Mouse (Mus musculus): ENCODE measurements around the gene Ablim2. TPM values are rescaled to one million over a fixed set of nuclear protein-coding genes. Genes with fewer than 3 reads are reported as not detected.
A peak's percentile ranks its signal among the peaks of the same experiment; 100 is the strongest.

The Ablim2 gene
- polyA plus RNA-seq, 1 experiment from 2014 or later: 0.77 TPM

DNA sequence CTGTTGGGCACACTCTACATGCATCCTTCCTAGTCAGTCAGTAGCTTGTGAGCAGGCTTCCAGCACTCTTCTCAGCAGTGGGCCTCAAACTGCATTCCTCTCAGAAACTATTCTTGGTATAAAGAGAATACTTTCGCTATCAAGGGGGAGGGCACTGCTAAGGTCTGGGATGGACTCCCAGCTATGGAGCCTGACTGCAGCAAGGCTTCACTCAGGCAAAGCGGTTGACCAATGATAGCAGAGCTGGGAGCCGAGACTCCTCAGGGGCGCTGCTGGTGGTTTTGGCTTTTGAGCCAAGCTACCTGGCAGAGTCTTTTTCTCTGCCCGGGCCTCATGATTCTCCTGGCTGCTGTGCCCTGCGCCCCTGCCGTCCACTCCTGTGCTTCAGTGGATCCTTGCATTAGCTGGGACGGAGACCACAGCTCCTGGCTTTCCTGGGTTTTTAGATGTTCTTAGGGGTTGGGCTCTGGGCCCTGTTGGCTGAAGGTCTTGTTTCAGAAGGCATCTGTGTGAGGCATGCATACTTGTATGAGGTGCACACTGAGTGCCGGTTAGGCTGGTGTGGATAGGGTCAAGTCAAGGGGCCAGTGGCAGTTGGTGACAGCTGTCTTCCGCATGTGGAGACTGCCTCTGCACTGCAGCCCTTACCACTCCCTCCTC lies 164.0 kb downstream of the Ablim2 start:
- peak overlapping the region; percentile 27 for H3K4me3 ChIP-seq (ENCODE audit: low read length)
- 15% methylated on average over 10 of the region's 10 CpGs for WGBS

DNA sequence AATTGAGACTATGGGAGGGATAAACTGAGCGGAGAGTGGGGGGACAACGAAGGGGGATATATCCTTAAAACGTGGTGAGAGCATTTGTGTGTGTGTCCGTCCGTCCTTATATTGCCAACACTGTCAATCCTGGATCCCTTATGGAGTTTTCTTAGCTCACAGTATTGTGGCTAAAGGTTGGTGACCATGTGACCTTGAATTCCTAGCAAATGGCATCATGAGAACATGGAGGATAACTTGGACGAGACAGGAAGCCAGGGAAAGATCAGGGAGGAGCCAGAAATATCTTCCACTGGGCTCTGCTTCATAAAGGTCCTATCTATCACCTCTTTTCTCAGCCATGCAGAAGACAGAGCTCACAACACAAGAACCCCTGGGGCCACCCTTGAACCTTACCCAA lies 165.8 kb downstream of the Ablim2 start:
- no peak overlapping the region for H3K4me3 ChIP-seq (ENCODE audit: low read length)
- no peaks in the 10 kb centered on the region for H3K9me3 ChIP-seq (ENCODE audit: control insufficient read depth, low read length)
- H3K36me3 ChIP-seq (ENCODE audit: control insufficient read depth, insufficient read depth, low read length): no peaks in the 10 kb centered on the region
- no peaks in the 10 kb centered on the region for H3K27me3 ChIP-seq (ENCODE audit: control insufficient read depth, insufficient read depth, low read depth, low read length)
- 76% methylated on average over 6 of the region's 6 CpGs for WGBS
- H3K9ac ChIP-seq (ENCODE audit: low read length): no peak overlapping the region
- H3K4me2 ChIP-seq (ENCODE audit: low read depth, low read length): no peak overlapping the region
- H3K27ac ChIP-seq (ENCODE audit: low read length): no peak overlapping the region
- H3K4me1 ChIP-seq (replicated peaks; ENCODE audit: control insufficient read depth, insufficient read depth, low read length): peaks cover 65% of the 10 kb centered on the region
- ATAC-seq (ENCODE audit: low read depth): no peak

More for the DNA sequence above, 164.0 kb downstream of the Ablim2 start:
- peaks cover 76% of the 10 kb centered on the region for H3K4me1 ChIP-seq (replicated peaks; ENCODE audit: control insufficient read depth, insufficient read depth, low read length)
- ATAC-seq (ENCODE audit: low read depth): peak; percentile 93
- no peaks in the 10 kb centered on the region for H3K36me3 ChIP-seq (ENCODE audit: control insufficient read depth, insufficient read depth, low read length)
- H3K9me3 ChIP-seq (ENCODE audit: control insufficient read depth, low read length): no peaks in the 10 kb centered on the region
- peak overlapping the region; percentile 96 for H3K27ac ChIP-seq (ENCODE audit: low read length)
- no peaks in the 10 kb centered on the region for H3K27me3 ChIP-seq (ENCODE audit: control insufficient read depth, insufficient read depth, low read depth, low read length)
- peak overlapping the region; percentile 57 for H3K4me2 ChIP-seq (ENCODE audit: low read depth, low read length)
- peak overlapping the region; percentile 53 for H3K9ac ChIP-seq (ENCODE audit: low read length)

DNA sequence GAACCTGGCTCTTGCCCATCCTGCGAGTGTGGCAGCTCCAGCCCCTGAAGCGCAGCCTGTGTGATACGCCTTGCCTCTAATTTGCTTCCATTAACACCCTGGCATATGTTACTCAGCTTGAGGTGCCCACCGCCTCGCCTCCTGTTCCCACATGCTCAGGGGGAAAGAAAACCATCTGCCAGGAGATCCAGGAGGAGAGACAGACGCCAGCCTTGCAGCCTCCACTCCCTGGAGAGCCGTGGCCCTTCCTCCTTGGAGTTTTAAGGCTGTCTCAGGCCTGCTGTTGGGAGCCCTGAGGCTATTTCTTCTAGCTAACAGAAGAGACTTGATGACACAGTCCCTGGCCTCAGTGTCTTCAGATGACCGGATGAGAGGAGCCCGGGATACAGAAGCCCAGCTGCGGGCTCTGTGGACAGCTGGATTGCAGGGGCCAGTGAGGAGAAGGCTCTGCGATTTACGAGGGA lies 167.5 kb downstream of the Ablim2 start:
- Histone ChIP-seq H3K9ac (ENCODE audit: low read length) (no peak overlapping the region), H3K9me3 (ENCODE audit: control insufficient read depth, low read length) (no peaks in the 10 kb centered on the region)
- 63% methylated on average over 12 of the region's 12 CpGs for WGBS

DNA sequence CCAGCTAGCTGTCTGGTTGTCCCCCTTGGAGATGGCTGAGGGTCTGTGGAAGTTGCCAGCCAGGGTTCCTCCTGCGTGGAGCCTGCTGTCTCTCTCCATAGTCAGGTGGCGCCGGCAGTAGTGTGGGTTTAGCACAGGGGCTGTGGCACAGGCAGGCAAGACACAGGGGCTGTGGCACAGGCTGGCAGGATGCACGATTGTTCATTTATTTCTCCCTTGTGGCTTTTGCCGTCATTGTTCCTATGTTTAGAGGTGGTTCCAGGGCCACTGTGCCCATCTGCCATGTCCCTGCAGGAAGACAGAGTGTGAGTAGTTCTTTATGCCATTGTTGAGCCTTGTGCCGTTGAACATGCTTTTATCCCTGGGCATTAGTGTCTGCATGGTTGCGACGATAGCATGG lies 168.8 kb downstream of the Ablim2 start:
- H3K4me3 ChIP-seq (ENCODE audit: low read length): no peak overlapping the region
- 80% methylated on average over 8 of the region's 8 CpGs for WGBS
- H3K4me2 ChIP-seq (ENCODE audit: low read depth, low read length): no peak overlapping the region
- H3K27ac ChIP-seq (ENCODE audit: low read length): no peak overlapping the region
- H3K27me3 ChIP-seq (ENCODE audit: control insufficient read depth, insufficient read depth, low read depth, low read length): no peaks in the 10 kb centered on the region
- ATAC-seq (ENCODE audit: low read depth): no peak
- no peaks in the 10 kb centered on the region for H3K36me3 ChIP-seq (ENCODE audit: control insufficient read depth, insufficient read depth, low read length)
- peaks cover 40% of the 10 kb centered on the region for H3K4me1 ChIP-seq (replicated peaks; ENCODE audit: control insufficient read depth, insufficient read depth, low read length)
- H3K9ac ChIP-seq (ENCODE audit: low read length): no peak overlapping the region
- H3K9me3 ChIP-seq (ENCODE audit: control insufficient read depth, low read length): no peaks in the 10 kb centered on the region

More for the DNA sequence above, 167.5 kb downstream of the Ablim2 start:
- ATAC-seq (ENCODE audit: low read depth): no peak
- no peaks in the 10 kb centered on the region for H3K36me3 ChIP-seq (ENCODE audit: control insufficient read depth, insufficient read depth, low read length)
- H3K4me2 ChIP-seq (ENCODE audit: low read depth, low read length): no peak overlapping the region
- H3K4me1 ChIP-seq (replicated peaks; ENCODE audit: control insufficient read depth, insufficient read depth, low read length): peaks cover 49% of the 10 kb centered on the region
- H3K4me3 ChIP-seq (ENCODE audit: low read length): no peak overlapping the region
- no peaks in the 10 kb centered on the region for H3K27me3 ChIP-seq (ENCODE audit: control insufficient read depth, insufficient read depth, low read depth, low read length)
- no peak overlapping the region for H3K27ac ChIP-seq (ENCODE audit: low read length)

DNA sequence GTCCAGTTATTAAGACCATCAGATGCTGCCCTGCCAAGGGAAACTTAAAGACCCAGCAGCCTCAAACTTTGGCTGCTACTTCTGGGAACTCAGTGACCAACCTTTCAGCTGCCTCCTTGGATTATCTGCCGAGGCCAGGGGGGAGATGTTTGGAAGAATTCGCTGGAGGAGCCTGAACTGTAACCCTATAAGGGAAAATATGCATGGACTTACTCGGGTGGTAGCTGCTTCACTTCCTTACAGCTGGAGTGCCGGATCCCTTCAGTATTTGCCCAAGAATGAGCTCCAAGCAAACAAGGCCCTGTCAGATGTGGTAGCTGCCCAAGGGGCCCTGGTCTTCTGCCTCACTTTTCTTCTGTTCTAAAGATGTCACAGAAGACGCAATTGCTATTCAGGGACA lies 173.6 kb downstream of the Ablim2 start:
- no peak for ATAC-seq (ENCODE audit: low read depth)
- Histone ChIP-seq H3K4me2 (ENCODE audit: low read depth, low read length) (no peak overlapping the region), H3K4me1 (replicated peaks; ENCODE audit: control insufficient read depth, insufficient read depth, low read length) (peaks cover 18% of the 10 kb centered on the region), H3K4me3 (ENCODE audit: low read length) (no peak overlapping the region), H3K27ac (ENCODE audit: low read length) (peak overlapping the region; percentile 21; the same call in 1 of the 2 replicates), H3K27me3 (ENCODE audit: control insufficient read depth, insufficient read depth, low read depth, low read length) (no peaks in the 10 kb centered on the region), H3K9me3 (ENCODE audit: control insufficient read depth, low read length) (no peaks in the 10 kb centered on the region), H3K36me3 (ENCODE audit: control insufficient read depth, insufficient read depth, low read length) (peaks cover 5% of the 10 kb centered on the region; the same call in 1 of the 2 replicates), H3K9ac (ENCODE audit: low read length) (no peak overlapping the region)
- WGBS: 32% methylated on average over 5 of the region's 5 CpGs

DNA sequence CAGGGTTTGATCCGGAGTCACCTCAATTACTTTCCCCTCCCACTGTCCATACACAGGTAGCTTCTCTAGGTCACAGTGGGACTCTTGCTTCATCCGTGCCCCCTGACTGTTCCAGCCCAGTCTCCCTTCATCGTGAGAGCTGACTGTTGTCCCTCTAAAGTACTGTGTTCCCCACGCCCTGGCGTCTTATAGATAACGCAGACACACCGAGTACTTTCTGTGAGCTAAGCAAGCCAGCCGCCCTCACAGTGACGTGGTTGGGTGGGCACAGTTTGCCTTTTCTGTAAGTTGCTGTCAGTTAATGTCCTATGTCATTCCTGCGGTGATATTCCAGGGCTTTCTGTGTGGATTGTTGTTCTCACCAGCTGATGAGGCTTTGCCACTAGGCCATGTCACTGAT lies 175.4 kb downstream of the Ablim2 start:
- 72% methylated on average over 10 of the region's 10 CpGs for WGBS
- Histone ChIP-seq H3K9ac (ENCODE audit: low read length) (no peak overlapping the region), H3K4me1 (replicated peaks; ENCODE audit: control insufficient read depth, insufficient read depth, low read length) (peaks cover 17% of the 10 kb centered on the region), H3K4me2 (ENCODE audit: low read depth, low read length) (no peak overlapping the region), H3K36me3 (ENCODE audit: control insufficient read depth, insufficient read depth, low read length) (peaks cover 5% of the 10 kb centered on the region; the same call in 1 of the 2 replicates), H3K27me3 (ENCODE audit: control insufficient read depth, insufficient read depth, low read depth, low read length) (no peaks in the 10 kb centered on the region), H3K9me3 (ENCODE audit: control insufficient read depth, low read length) (no peaks in the 10 kb centered on the region), H3K27ac (ENCODE audit: low read length) (no peak overlapping the region), H3K4me3 (ENCODE audit: low read length) (no peak overlapping the region)
- ATAC-seq (ENCODE audit: low read depth): no peak

Other genes with a start within 250 kb of the Ablim2 start
- 8.1 and 9.0 TPM in 2 replicates for gene Cpz, start 232.2 kb upstream of the Ablim2 start, polyA plus RNA-seq (2015; fragmentation: Nextera tagmentation; extraction: Ambion mirVana)
- 9.1 and 10.6 TPM in 2 replicates for gene Trmt44, start 182.8 kb upstream of the Ablim2 start, polyA plus RNA-seq (2015; fragmentation: Nextera tagmentation; extraction: Ambion mirVana)
- 13.9 and 14.3 TPM in 2 replicates for gene Acox3, start 174.8 kb upstream of the Ablim2 start, polyA plus RNA-seq (2015; fragmentation: Nextera tagmentation; extraction: Ambion mirVana)
- gene Htra3, start 78.1 kb upstream of the Ablim2 start, polyA plus RNA-seq (2015; fragmentation: Nextera tagmentation; extraction: Ambion mirVana): 36.9 and 37.9 TPM in 2 replicates
- gene Sh3tc1, start 17.9 kb upstream of the Ablim2 start, polyA plus RNA-seq (2015; fragmentation: Nextera tagmentation; extraction: Ambion mirVana): 15.3 and 16.8 TPM in 2 replicates
- gene Afap1, start 135.4 kb downstream of the Ablim2 start, polyA plus RNA-seq (2015; fragmentation: Nextera tagmentation; extraction: Ambion mirVana): 19.4 and 20.8 TPM in 2 replicates

Data from lung, embryonic 16.5 days (tissue).